Mouse (Mus musculus): Measurements from ENCODE around the gene Nuf2. TPM values are rescaled to one million over a fixed set of nuclear protein-coding genes. Genes with fewer than 3 reads are reported as not detected.
"Not testable (repeated sequence)": the region's sequence is repeated elsewhere in the genome, so short reads cannot be mapped to it uniquely, and the experiment has no call there.

Nuf2 gene
- polyA plus RNA-seq, 1 experiment, result 15.6 TPM

DNA sequence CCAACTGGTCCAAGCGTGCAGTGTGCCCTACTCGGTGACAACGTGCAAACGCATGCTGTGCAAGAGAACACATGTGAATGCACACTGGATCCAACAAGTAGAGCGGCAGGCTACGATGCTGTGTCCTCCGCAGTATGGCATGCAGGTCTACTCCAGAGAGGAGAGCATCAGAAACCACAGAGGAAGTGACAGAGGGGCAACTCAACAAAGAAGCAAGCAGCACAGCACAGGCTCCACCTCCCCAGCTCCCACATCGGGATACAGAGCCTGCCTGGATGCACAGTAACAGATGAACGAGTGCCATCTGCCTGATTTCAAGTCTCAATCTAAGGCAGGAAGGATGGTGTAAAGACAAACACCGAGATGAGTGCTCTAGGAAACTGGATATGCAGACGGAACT is 11.9 kb downstream of the Nuf2 start:
- H3K79me2 ChIP-seq (ENCODE audit: control insufficient read depth, insufficient read depth), result peaks cover 3% of the 10 kb centered on the region
- peaks cover 16% of the 10 kb centered on the region for H3K36me3 ChIP-seq (ENCODE audit: control insufficient read depth, insufficient read depth)
- no peak overlapping the region for H3ac ChIP-seq (ENCODE audit: control insufficient read depth, insufficient read length)
- H3K4me2 ChIP-seq (ENCODE audit: low read depth), result no peak overlapping the region
- no peaks in the 10 kb centered on the region for H3K27me3 ChIP-seq (ENCODE audit: control insufficient read depth, insufficient read depth, insufficient read length)
- no peak overlapping the region for H3K4me3 ChIP-seq
- TF ChIP-seq TCF12 (IDR thresholded peaks at IDR 0.05; ENCODE audit: insufficient read depth, poor library complexity, severe bottlenecking), result no peak
- no peak for TF ChIP-seq TCF3 (IDR thresholded peaks at IDR 0.05; ENCODE audit: insufficient read length, low read depth)
- no peak for TF ChIP-seq REST (IDR thresholded peaks at IDR 0.05; ENCODE audit: insufficient read depth, insufficient read length)
- no peak for TF ChIP-seq CEBPB (IDR thresholded peaks at IDR 0.05; ENCODE audit: insufficient read depth, poor library complexity, severe bottlenecking)
- no peak for TF ChIP-seq POLR2AphosphoS2 (IDR thresholded peaks at IDR 0.05; ENCODE audit: insufficient read length, low read depth)
- no peak for TF ChIP-seq USF1 (IDR thresholded peaks at IDR 0.05; ENCODE audit: low read depth)
- TF ChIP-seq MYOD1 (IDR thresholded peaks at IDR 0.05; ENCODE audit: control insufficient read depth in 1 of 3, insufficient read length in 2 of 3, low read depth in 2 of 3), result no peak
- no peak for TF ChIP-seq E2F4 (IDR thresholded peaks at IDR 0.05; ENCODE audit: insufficient read depth)
- no peak for TF ChIP-seq MAX (IDR thresholded peaks at IDR 0.05; ENCODE audit: low read depth)
- no peak for TF ChIP-seq SRF (IDR thresholded peaks at IDR 0.05; ENCODE audit: control insufficient read depth, insufficient read length, low read depth)
- TF ChIP-seq MYOG (IDR thresholded peaks at IDR 0.05; ENCODE audit: control insufficient read depth in 1 of 3, insufficient read depth in 1 of 3, insufficient read length in 2 of 3, low read depth in 2 of 3), result no peak
- TF ChIP-seq POLR2A (IDR thresholded peaks at IDR 0.05; ENCODE audit: insufficient read length, low read depth), result no peak

DNA sequence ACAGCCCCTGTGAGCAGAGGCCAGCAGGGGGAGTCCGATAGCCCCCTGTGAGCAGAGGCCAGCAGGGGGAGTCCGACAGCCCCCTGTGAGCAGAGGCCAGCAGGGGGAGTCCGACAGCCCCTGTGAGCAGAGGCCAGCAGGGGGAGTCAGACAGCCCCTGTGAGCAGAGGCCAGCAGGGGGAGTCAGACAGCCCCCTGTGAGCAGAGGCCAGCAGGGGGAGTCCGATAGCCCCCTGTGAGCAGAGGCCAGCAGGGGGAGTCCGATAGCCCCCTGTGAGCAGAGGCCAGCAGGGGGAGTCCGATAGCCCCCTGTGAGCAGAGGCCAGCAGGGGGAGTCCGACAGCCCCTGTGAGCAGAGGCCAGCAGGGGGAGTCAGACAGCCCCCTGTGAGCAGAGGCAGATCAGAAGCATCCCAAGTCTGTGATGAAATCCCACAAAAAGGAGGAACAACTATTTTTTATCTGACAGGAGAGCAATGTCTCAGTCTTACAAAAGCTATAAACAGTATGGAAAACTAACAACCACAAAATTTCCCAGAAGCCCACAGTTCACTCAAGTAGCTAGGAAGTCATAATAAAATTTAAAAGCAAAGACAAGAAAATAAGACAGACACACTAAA is 13.3 kb downstream of the Nuf2 start:
- not testable (repeated sequence) for H3K27me3 ChIP-seq (ENCODE audit: control insufficient read depth, insufficient read depth, insufficient read length); H3K79me2 ChIP-seq (ENCODE audit: control insufficient read depth, insufficient read depth); H3K4me2 ChIP-seq (ENCODE audit: low read depth); H3ac ChIP-seq (ENCODE audit: control insufficient read depth, insufficient read length); H3K4me3 ChIP-seq
- peaks cover 14% of the 10 kb centered on the region for H3K36me3 ChIP-seq (ENCODE audit: control insufficient read depth, insufficient read depth)

DNA sequence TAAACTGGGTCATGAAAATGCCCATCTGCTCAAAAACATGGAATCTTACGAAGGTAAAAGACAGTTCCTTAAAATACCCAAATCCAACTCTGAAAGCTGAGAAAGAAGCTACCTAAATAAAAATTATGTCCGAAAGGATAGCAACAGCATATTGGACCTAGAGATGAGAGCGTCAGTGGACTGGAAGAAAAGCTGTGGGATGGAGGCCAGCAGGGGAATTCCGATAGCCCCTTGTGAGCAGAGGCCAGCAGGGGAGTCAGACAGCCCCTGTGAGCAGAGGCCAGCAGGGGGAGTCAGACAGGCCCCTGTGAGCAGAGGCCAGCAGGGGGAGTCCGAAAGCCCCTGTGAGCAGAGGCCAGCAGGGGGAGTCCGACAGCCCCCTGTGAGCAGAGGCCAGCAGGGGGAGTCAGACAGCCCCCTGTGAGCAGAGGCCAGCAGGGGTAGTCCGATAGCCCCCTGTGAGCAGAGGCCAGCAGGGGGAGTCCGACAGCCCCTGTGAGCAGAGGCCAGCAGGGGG is 13.8 kb downstream of the Nuf2 start:
- TF ChIP-seq TCF12 (IDR thresholded peaks at IDR 0.05; ENCODE audit: insufficient read depth, poor library complexity, severe bottlenecking) (no peak), MYOD1 (IDR thresholded peaks at IDR 0.05; ENCODE audit: control insufficient read depth in 1 of 3, insufficient read length in 2 of 3, low read depth in 2 of 3) (no peak), TCF3 (IDR thresholded peaks at IDR 0.05; ENCODE audit: insufficient read length, low read depth) (no peak)
- Histone ChIP-seq H3K79me2 (ENCODE audit: control insufficient read depth, insufficient read depth) (peaks cover 3% of the 10 kb centered on the region), H3K27me3 (ENCODE audit: control insufficient read depth, insufficient read depth, insufficient read length) (no peaks in the 10 kb centered on the region)

DNA sequence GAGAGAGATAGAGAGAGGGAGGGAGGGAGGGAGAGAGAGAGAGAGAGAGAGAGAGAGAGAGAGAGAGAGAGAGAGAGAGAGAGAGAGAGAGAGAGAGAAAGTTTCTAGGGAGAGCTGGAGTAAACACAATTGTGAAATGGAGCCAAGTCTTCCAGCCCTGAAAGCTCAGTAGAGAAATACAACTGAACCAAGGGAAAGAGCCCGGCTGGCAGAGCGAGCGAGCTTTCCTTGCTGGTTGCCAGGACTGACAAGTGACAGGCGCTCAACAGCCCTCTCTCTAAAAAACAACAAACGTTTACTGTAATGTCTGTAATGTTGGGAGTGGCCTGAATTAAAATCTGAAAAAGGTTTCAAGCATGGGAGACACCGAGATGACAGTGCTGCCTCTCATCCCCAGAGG is 24.9 kb downstream of the Nuf2 start:
- H3K79me2 ChIP-seq (ENCODE audit: control insufficient read depth, insufficient read depth), result no peaks in the 10 kb centered on the region
- no peak overlapping the region for H3K4me2 ChIP-seq (ENCODE audit: low read depth)
- no peak overlapping the region for H3K4me3 ChIP-seq
- no peaks in the 10 kb centered on the region for H3K27me3 ChIP-seq (ENCODE audit: control insufficient read depth, insufficient read depth, insufficient read length)
- TF ChIP-seq TCF12 (IDR thresholded peaks at IDR 0.05; ENCODE audit: insufficient read depth, poor library complexity, severe bottlenecking), result no peak
- peaks cover 3% of the 10 kb centered on the region for H3K36me3 ChIP-seq (ENCODE audit: control insufficient read depth, insufficient read depth)
- no peak overlapping the region for H3ac ChIP-seq (ENCODE audit: control insufficient read depth, insufficient read length)

More for the DNA sequence above, 13.8 kb downstream of the Nuf2 start:
- no peak overlapping the region for H3K4me3 ChIP-seq
- no peak overlapping the region for H3K4me2 ChIP-seq (ENCODE audit: low read depth)
- no peak overlapping the region for H3ac ChIP-seq (ENCODE audit: control insufficient read depth, insufficient read length)
- H3K36me3 ChIP-seq (ENCODE audit: control insufficient read depth, insufficient read depth), result peaks cover 13% of the 10 kb centered on the region

DNA sequence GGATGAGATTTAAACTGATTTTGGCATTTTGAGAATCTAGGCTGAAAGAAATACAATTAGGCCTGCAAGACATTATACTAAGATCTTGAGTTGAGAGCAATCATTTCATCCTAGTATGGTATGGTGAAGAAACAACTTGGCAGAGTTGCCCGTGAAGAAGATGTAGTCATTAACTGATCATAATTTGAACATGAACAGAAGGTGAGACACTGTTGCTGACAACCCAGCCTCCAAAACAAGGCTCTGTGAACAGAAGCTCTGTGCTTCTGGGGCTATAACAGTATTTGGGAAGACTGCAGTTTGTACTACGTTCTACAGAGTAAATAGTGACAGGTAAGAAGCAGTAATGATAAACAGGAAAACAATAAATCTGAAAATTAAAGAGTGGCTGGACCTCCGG is 28.4 kb downstream of the Nuf2 start:
- no peak overlapping the region for H3K4me3 ChIP-seq
- TF ChIP-seq MYOD1 (IDR thresholded peaks at IDR 0.05; ENCODE audit: control insufficient read depth in 1 of 3, insufficient read length in 2 of 3, low read depth in 2 of 3) (no peak), POLR2A (IDR thresholded peaks at IDR 0.05; ENCODE audit: insufficient read length, low read depth) (no peak), TCF3 (IDR thresholded peaks at IDR 0.05; ENCODE audit: insufficient read length, low read depth) (no peak), MAX (IDR thresholded peaks at IDR 0.05; ENCODE audit: low read depth) (no peak), E2F4 (IDR thresholded peaks at IDR 0.05; ENCODE audit: insufficient read depth) (no peak), POLR2AphosphoS2 (IDR thresholded peaks at IDR 0.05; ENCODE audit: insufficient read length, low read depth) (no peak), REST (IDR thresholded peaks at IDR 0.05; ENCODE audit: insufficient read depth, insufficient read length) (no peak)
- H3K79me2 ChIP-seq (ENCODE audit: control insufficient read depth, insufficient read depth), result no peaks in the 10 kb centered on the region
- H3K36me3 ChIP-seq (ENCODE audit: control insufficient read depth, insufficient read depth), result peaks cover 6% of the 10 kb centered on the region
- no peak overlapping the region for H3ac ChIP-seq (ENCODE audit: control insufficient read depth, insufficient read length)
- no peak overlapping the region for H3K4me2 ChIP-seq (ENCODE audit: low read depth)
- H3K27me3 ChIP-seq (ENCODE audit: control insufficient read depth, insufficient read depth, insufficient read length), result no peaks in the 10 kb centered on the region

DNA sequence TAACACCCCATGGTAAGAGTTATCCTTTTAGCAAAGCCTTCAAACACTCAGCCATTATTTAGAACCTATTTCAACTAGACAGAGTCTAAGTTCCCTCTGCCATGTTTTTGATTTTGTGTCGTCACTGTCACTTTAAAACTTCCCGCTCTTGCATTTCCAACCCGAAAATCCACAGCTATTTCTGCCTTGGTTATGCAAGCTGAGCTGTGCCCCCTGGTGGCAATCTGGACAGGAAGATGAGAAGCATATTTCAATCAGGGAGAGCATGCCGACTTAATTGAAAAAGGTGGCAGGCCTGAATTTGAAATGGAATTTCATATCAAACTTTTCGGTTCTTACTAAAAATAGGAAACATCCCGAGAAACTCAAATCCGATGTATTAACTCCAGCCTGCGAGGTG is 35.6 kb downstream of the Nuf2 start:
- no peak overlapping the region for H3ac ChIP-seq (ENCODE audit: control insufficient read depth, insufficient read length)
- H3K4me2 ChIP-seq (ENCODE audit: low read depth), result no peak overlapping the region
- H3K27me3 ChIP-seq (ENCODE audit: control insufficient read depth, insufficient read depth, insufficient read length), result no peaks in the 10 kb centered on the region
- TF ChIP-seq MAX (IDR thresholded peaks at IDR 0.05; ENCODE audit: low read depth) (no peak), TCF12 (IDR thresholded peaks at IDR 0.05; ENCODE audit: insufficient read depth, poor library complexity, severe bottlenecking) (no peak), MYOD1 (IDR thresholded peaks at IDR 0.05; ENCODE audit: control insufficient read depth in 1 of 3, insufficient read length in 2 of 3, low read depth in 2 of 3) (no peak), USF1 (IDR thresholded peaks at IDR 0.05; ENCODE audit: low read depth) (no peak), SRF (IDR thresholded peaks at IDR 0.05; ENCODE audit: control insufficient read depth, insufficient read length, low read depth) (no peak), TCF3 (IDR thresholded peaks at IDR 0.05; ENCODE audit: insufficient read length, low read depth) (no peak), CEBPB (IDR thresholded peaks at IDR 0.05; ENCODE audit: insufficient read depth, poor library complexity, severe bottlenecking) (no peak), E2F4 (IDR thresholded peaks at IDR 0.05; ENCODE audit: insufficient read depth) (no peak), POLR2AphosphoS2 (IDR thresholded peaks at IDR 0.05; ENCODE audit: insufficient read length, low read depth) (no peak), REST (IDR thresholded peaks at IDR 0.05; ENCODE audit: insufficient read depth, insufficient read length) (no peak), POLR2A (IDR thresholded peaks at IDR 0.05; ENCODE audit: insufficient read length, low read depth) (no peak), MYOG (IDR thresholded peaks at IDR 0.05; ENCODE audit: control insufficient read depth in 1 of 3, insufficient read depth in 1 of 3, insufficient read length in 2 of 3, low read depth in 2 of 3) (no peak)
- H3K36me3 ChIP-seq (ENCODE audit: control insufficient read depth, insufficient read depth), result peaks cover 3% of the 10 kb centered on the region
- no peaks in the 10 kb centered on the region for H3K79me2 ChIP-seq (ENCODE audit: control insufficient read depth, insufficient read depth)
- H3K4me3 ChIP-seq, result no peak overlapping the region

Data from myocyte (in vitro differentiated cells).